Mouse (Mus musculus) heart, adult 18-20 months (tissue): ENCODE results near the gene Lekr1. TPM values are rescaled to one million over a fixed set of nuclear protein-coding genes. Genes with fewer than 3 reads are reported as not detected.

Experiments
- DNase-seq, 2 experiments: peaks; one replicate each; pipeline ENCODE4 v3.0.0; 2021 to 2022; ENCODE audit warnings: mixed read lengths in 1 of 2
- total RNA-seq, 2 experiments: library from RNA; stranded (reverse); gene quantifications; 2 replicates each; pipeline ENCODE4 v1.2.3; 2021

The Lekr1 gene
- total RNA-seq, 2 experiments from 2014 or later = 2.5 to 2.7 TPM

- DNase-seq = no peak
Measured at GRCm38 (mm10) chr3:65832398-65832797, 166.4 kb downstream of the Lekr1 start.

DNA sequence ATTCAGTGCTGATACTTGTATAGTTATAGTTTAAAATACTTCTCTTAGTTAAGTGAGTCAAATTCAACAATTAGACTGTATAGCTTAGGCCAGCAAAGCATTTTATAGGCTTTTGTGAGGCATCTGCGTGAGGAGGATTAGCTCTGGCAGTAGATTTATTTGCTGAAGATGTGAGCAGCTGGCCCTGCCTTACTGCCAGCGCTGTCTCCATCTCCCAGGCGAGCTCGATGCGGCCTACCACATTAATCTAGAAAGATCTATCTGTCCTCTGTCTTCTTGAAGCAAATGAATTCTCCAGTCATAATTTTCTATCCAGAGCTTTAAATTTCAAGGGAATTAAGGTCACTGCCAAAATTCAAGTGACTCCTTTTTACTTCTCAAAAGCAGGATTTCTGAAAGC is 170.4 kb downstream of the Lekr1 start:
- DNase-seq = no peak

DNA sequence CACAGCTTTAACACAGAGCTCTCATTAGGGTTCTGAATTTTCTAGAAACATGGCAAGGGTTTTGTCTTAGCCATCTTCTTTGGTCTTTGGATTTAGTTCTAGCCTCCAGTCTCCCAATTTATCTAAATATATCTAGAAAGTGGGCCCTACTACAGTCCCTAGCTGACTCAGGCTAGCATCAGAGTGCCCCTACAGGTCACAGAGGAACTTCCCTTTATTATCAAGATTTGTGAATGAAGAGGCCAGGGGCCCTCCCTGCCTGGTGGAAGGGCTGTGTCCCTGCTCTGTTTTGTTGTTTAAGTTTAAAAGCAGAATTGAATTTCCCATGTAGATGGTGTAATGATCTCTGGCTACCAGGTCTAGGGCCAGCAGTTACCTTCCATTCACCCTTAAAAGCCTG is 173.6 kb downstream of the Lekr1 start:
- no peak for DNase-seq

- DNase-seq = no peak
Measured at GRCm38 (mm10) chr3:65841175-65841574, 175.1 kb downstream of the Lekr1 start.

- DNase-seq = no peak
Measured at GRCm38 (mm10) chr3:65842515-65843184, 176.6 kb downstream of the Lekr1 start.

GRCm38 (mm10) chr3:65843185-65843552 is 177.1 kb downstream of the Lekr1 start:
- DNase-seq = peak in 1 of 2 experiments; percentile 26

GRCm38 (mm10) chr3:65844302-65844701 is 178.3 kb downstream of the Lekr1 start:
- DNase-seq = no peak

DNA sequence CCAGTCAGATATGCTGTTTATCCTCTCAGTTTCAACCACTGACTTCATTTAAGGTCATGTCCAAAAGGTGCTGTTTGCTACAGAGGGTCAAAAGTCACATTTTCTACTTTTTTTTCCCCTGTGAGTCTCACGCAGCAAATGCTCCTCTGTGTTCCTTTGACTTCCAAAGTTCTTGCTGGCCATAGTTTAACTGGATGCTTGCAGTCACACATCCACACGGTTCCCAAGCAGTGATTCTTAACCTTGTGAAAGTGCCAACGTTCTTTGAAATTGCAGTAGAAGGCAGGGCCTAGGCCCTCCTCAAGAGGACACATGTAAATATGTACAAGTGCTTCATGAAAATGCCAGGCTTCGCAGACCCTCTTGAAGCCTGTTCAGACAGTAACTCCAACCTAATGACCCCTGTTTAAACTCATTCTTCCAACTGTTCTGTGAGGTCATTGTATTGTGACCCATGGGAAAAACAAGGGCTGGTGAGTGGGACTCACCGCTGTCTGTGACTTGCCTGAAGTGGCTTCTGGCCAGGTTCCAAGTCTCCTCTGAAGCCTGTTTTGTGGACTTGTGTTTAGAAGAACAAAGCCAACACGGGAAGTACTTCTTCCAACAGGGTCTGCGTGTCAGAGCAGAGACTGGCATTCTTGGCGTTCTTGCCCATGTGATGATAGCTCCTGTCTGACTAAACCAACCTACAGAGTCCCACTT is 179.0 kb downstream of the Lekr1 start:
- peak in 1 of 2 experiments; percentile 27 for DNase-seq

GRCm38 (mm10) chr3:65847158-65847787 is 181.2 kb downstream of the Lekr1 start:
- no peak for DNase-seq

- DNase-seq = no peak
Measured at GRCm38 (mm10) chr3:65853746-65854145, 187.7 kb downstream of the Lekr1 start.

GRCm38 (mm10) chr3:65855521-65855920 is 189.5 kb downstream of the Lekr1 start:
- DNase-seq = no peak

GRCm38 (mm10) chr3:65858118-65858517 is 192.1 kb downstream of the Lekr1 start:
- DNase-seq = peak in 1 of 2 experiments; percentile 18

DNA sequence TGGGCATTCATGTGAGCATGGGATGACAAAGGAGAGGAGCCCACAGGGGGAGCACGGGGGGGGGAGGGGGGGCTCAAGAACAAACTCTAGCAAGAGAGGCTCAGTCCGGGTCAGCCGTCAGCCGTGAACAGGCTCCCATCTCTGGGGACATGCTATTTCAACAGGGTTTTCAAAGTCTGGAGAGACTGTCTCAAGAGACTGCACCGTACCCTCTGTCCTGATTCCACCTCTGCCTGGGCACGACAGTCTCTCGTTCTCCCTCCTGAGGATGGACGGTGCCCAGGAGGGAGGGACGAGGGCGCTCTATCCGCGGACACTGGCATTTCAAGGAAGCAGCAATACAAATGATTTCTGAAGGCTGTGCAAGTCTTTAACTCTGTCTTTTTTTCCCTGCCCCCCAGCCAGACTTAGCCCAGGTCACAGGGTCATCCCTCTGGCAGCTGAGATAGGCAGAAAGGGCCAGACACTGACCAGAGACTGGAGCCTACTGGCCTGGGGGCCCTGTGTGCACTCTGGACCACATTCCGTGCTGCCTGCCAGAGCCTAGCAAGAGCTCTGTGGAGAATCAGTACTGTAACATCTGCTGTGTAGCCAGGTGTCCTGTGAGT is 192.8 kb downstream of the Lekr1 start:
- DNase-seq = no peak

- no peak for DNase-seq
Measured at GRCm38 (mm10) chr3:65859750-65860149, 193.7 kb downstream of the Lekr1 start.

DNA sequence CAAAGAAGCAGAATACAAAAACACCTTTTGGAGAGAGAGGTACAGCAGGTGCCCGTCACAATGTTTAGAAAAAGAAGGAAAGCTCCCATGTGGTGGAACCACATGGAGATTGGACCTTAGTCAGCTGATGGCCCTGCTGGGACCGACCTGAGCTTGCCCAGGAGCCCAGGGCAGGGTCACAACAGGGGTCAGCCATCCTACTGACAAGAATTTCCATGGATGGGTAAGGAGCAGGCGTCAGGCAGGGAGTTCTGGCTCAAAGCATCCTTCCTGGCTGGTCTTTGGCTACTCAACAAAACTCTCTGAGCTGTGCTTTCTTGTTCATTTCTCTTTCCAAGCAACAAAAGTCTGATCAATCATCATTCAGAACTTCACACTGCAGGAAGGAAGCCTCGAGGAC is 194.9 kb downstream of the Lekr1 start:
- DNase-seq = no peak

DNA sequence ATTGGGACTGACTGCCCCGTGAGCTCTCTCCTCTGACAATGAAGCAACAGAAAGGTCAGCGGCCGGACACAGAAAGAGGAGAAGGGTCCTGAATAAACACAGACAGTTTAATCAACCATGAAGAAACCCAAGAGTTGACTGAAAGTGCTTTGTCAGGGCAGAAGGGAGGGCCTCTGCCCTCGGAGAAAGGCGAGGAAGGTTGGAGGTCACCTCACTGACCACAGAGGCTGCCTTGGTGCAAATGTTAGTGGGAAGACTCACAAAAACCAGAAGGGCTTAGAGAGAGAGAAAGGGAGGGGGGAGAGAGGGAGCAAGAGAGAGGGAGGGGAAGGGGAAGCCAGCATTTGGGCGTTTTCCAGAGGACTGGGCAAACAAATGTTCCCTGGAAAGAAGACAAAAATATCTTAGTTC is 195.4 kb downstream of the Lekr1 start:
- DNase-seq = peak in 1 of 2 experiments; percentile 39

DNA sequence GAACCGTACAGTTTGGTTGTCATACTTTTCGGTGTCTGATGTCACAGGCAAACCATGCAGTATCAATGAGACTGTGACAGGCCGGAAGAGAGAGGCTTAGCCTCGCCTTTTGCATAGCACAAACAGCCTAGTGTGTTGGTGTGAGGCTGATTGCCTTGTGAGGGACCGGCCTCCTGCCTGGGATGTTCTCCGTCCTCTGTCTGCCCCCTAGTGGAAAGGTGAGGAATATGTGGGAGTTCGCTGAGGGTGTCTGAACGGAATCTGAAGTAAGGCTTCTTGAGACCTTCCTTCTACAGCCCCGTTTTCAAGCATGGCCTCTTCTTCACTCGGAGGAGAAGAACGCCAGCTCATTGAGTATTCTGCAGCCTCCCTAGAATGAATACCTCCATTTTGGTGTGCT is 197.3 kb downstream of the Lekr1 start:
- DNase-seq = peak; percentile 89 to 90

- peak; percentile 52 to 71 for DNase-seq
Measured at GRCm38 (mm10) chr3:65863762-65864377, 197.8 kb downstream of the Lekr1 start.

DNA sequence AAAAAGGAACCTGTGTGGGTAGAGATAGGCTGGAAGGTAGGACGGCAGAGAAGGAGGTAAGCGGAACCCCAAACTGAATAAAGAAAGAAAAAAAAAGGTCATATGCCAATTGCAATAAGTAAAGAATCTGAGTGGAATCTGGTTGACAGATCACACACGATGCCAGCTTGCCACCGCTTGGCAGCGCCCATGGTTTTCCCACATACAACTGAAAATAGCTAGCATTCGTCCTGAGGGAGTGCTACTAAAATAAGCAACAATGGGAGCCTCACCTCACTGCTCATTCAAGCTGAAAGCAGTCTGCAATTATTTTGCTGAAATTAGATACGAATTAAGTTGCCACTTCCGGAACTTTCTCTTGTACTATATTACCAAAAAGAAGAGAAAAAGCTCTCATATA is 202.9 kb downstream of the Lekr1 start:
- DNase-seq = peak in 1 of 2 experiments; percentile 40

- no peak for DNase-seq
Measured at GRCm38 (mm10) chr3:65869724-65870123, 203.7 kb downstream of the Lekr1 start.

- DNase-seq = peak; percentile 83 to 90
Measured at GRCm38 (mm10) chr3:65871188-65871603, 205.2 kb downstream of the Lekr1 start.

DNA sequence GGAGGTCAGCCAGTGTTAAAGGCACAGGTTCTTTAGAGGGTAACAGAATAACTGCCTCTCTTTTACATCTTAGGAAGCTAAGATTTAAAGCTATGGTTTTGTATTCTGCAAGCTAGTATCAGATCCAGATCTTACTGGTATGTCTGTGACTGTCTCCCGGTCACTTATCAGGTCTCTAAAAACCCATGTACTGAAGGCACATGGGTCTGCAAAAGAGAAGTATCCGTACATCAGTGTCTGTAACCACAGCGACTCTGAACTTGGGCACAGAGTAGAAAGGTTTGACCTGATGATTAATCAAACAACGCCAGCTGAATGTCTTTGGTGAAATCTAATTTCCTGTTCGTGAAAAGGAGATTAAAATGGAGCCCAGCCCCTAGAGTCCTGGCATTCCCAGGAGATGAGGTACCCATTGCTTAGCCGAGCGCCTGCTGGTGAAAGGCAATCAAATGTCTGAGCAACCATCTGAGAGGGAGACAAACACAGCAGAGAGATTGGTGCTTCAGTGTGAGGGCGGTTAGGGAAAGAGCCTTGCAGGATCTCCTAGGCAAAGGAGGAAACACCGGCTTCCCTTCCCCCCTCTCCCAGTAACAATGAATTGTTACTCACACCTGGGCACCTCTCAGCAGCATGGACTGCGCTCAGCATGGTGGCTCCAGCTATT is 205.7 kb downstream of the Lekr1 start:
- DNase-seq = no peak
